Mouse (Mus musculus) neural tube, embryonic 11.5 days (tissue): ENCODE data around the gene Pth2. TPM values are rescaled to one million over a fixed set of nuclear protein-coding genes. Genes with fewer than 3 reads are reported as not detected.

Experiments
- ATAC-seq: fragments of 200-750 bp; cut with Nextera tagmentation; 2 replicates; pipeline ENCODE4 v1.8.0; 2017; ENCODE audit warnings: moderate number of reproducible peaks, mild to moderate bottlenecking, moderate TSS enrichment, moderate library complexity; ENCODE audit not compliant: insufficient read depth, low FRiP score, low TSS enrichment
- DNase-seq: peaks from one replicate; pipeline ENCODE4 v3.0.0-alpha.2; 2015; ENCODE audit warnings: low spot score
- H3K27ac ChIP-seq: fragments of 300-500 bp; sonication (generic); 2 replicates; pipeline ENCODE4 v1.5.1; 2014; ENCODE audit warnings: low read depth, mild to moderate bottlenecking, low read length
- H3K27me3 ChIP-seq: fragments of 300-500 bp; sonication (generic); 2 replicates; pipeline ENCODE4 v1.6.1; 2014; ENCODE audit warnings: mild to moderate bottlenecking, low read length, mixed read lengths; ENCODE audit not compliant: control insufficient read depth, insufficient read depth
- H3K36me3 ChIP-seq: fragments of 300-500 bp; sonication (generic); 2 replicates; pipeline ENCODE4 v1.6.1; 2014; ENCODE audit warnings: mild to moderate bottlenecking, low read length, moderate library complexity, mixed read lengths; ENCODE audit not compliant: control insufficient read depth, insufficient read depth
- H3K4me1 ChIP-seq: fragments of 300-500 bp; sonication (generic); 2 replicates; pipeline ENCODE4 v1.6.1; 2014; ENCODE audit warnings: low read length, mixed read lengths; ENCODE audit not compliant: control insufficient read depth, insufficient read depth
- H3K4me2 ChIP-seq: fragments of 300-500 bp; sonication (generic); 2 replicates; pipeline ENCODE4 v1.6.1; 2014; ENCODE audit warnings: low read depth, mild to moderate bottlenecking, moderate library complexity
- H3K4me3 ChIP-seq: fragments of 300-500 bp; sonication (generic); 2 replicates; pipeline ENCODE4 v1.5.1; 2014; ENCODE audit warnings: low read depth, low read length
- H3K9ac ChIP-seq: fragments of 300-500 bp; sonication (generic); 2 replicates; pipeline ENCODE4 v1.6.1; 2014; ENCODE audit warnings: mild to moderate bottlenecking, low read length
- H3K9me3 ChIP-seq: fragments of 300-500 bp; sonication (generic); 2 replicates; pipeline ENCODE4 v1.6.1; 2016; ENCODE audit warnings: low read length; ENCODE audit not compliant: control insufficient read depth
- WGBS: fragments of 180-500 bp; shearing (Covaris S2); extraction: QIAGEN DNeasy Blood & Tissue Kit; methylation state at CpG from one replicate; pipeline ENCODE4 v1.1.7; 2014; 5-methylcytosine and 5-hydroxymethylcytosine counted together
- polyA plus RNA-seq: library from polyadenylated mRNA; unstranded; fragments of >200 nt; fragmentation: Nextera tagmentation; extraction: Ambion mirVana; gene quantifications from 2 replicates; pipeline ENCODE4 v1.2.1, GENCODE M21; 2014

Pth2 gene
- polyA plus RNA-seq, 1 experiment from 2014 or later: not detected

DNA sequence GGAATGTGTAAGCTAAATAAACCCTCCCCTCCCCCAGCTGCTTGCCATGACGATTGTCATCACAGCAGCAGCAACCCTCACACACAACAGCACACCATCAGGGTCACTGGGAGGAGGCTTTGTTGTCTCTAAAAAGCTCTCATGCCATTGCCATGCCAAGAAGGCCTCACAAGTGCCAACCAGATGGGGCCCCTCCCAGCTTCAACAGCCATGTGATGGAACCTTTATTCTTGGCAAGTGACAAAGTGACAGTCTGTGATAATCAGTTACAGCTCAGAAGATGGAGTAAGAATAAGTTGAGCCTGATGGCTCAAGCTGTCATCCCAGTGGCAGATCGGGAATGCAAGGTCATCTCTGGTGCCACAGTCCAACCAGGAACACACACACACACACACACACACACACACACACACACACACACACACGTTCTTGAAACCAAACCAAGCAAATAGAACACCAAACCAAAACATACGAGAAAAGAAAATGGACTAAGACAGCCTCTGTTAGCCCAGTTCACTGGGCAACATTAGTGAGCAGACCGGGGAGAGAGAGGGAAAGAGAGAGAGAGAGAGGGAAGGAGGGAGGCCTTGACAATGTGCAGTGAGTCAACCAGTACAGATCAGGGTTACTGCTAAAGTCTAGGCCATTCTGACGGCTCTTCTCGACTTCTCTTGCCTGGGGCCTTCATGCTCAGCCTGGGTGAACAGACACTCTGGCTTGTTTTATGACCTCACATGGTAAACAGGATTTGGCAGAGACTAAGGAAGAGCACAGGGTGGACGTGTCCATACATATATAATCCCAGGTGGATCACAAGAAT is 40.7 kb upstream of the Pth2 start:
- no peaks in the 10 kb centered on the region for H3K27me3 ChIP-seq
- H3K36me3 ChIP-seq: peaks cover 4% of the 10 kb centered on the region; the same call in 1 of the 2 replicates
- H3K4me2 ChIP-seq: no peak overlapping the region
- no peak overlapping the region for H3K9ac ChIP-seq
- H3K4me3 ChIP-seq: no peak overlapping the region
- 77% methylated on average over 8 of the region's 8 CpGs for WGBS
- ATAC-seq (no peak), DNase-seq (no peak)
- H3K27ac ChIP-seq: no peak overlapping the region
- H3K9me3 ChIP-seq: no peaks in the 10 kb centered on the region
- H3K4me1 ChIP-seq: no peaks in the 10 kb centered on the region

DNA sequence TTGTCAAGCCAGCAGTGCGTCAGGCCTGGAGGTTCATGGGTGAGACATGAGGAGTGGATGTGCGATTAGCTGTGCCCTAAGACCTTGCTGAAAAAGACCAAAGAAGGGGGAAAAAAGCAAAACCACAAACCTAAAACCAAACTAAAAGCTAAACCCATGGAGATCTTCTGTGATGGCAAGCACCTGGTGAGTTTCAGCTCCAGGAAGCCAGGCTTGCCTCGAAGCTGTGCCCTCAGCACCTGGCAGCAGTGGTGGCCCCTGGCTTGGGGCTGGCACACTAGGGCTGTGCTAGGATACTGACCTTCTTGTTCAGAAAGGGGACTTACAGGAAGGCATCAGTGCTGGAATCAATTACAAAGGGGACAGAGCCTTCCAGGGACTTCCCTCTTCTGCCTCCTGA is 39.5 kb upstream of the Pth2 start:
- H3K4me3 ChIP-seq: no peak overlapping the region
- DNase-seq (no peak), ATAC-seq (no peak)
- H3K27ac ChIP-seq: no peak overlapping the region
- no peak overlapping the region for H3K4me2 ChIP-seq
- peaks cover 4% of the 10 kb centered on the region; the same call in 1 of the 2 replicates for H3K36me3 ChIP-seq
- H3K9ac ChIP-seq: no peak overlapping the region
- no peaks in the 10 kb centered on the region for H3K4me1 ChIP-seq
- WGBS: 92% methylated on average over 3 of the region's 3 CpGs
- H3K27me3 ChIP-seq: no peaks in the 10 kb centered on the region
- no peaks in the 10 kb centered on the region for H3K9me3 ChIP-seq

DNA sequence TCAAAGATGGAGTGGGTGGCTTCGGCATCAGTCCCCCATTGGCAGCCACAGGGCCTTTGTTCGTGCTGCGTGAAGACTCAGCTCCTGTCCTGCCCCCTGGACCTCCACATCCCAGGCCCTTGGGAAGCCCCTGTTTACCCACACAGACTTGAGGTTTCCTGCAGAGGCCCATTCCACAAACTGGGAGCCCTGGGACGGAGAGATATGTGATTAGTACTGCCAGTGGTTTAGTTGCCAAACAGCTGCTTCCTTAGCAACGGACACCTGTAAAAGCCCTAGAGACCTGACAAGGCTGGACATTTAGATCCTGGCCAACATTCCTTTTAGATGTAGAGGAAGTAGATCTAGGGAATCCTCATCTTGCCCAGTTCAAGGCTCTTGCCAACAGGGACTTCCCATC is 38.9 kb upstream of the Pth2 start:
- Histone ChIP-seq H3K9me3 (no peaks in the 10 kb centered on the region), H3K4me1 (no peaks in the 10 kb centered on the region), H3K27me3 (no peaks in the 10 kb centered on the region), H3K27ac (no peak overlapping the region), H3K4me2 (no peak overlapping the region), H3K9ac (no peak overlapping the region), H3K36me3 (peaks cover 4% of the 10 kb centered on the region; the same call in 1 of the 2 replicates), H3K4me3 (no peak overlapping the region)
- WGBS: 89% methylated on average over 5 of the region's 5 CpGs
- ATAC-seq (no peak), DNase-seq (no peak)

DNA sequence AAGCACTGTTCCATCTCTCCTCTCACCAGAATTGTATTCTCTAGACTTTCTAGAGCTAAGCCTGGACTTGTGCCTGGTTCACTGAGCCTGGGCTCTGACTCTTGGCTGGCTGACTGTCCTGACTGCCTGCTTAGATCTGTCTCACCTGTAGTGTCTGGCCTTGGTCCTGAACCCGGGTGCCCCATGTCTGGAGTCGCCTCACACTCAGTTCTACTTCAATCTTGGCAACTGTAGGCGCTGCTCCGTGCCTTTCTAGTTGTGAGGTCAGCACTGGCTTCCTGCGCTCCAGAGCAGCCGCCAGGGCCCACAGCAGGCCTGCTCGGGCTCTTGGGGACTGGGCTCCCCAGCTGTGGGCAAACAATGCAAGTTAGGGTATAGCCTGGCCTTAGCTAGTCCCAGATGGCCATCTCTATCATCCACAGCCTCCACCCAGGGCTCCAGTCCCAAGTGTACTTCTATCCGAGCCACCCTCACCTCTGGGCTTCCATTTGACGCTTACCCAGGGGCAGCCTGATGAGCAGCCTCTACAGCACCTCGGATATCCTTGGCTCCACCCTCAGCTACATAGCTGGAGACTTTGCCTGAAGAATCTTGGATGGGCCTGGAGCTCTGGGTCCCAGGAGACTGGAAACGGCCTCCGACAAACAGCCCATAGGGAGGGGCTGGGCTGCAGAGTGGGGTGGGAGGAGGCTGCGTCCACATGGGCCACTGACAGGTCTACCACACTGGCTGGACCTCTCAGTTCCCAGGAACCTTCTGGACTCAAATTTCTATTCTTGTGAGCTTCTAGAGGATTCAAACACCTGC is 36.2 kb upstream of the Pth2 start:
- Histone ChIP-seq H3K9ac (no peak overlapping the region), H3K27me3 (no peaks in the 10 kb centered on the region), H3K4me1 (no peaks in the 10 kb centered on the region), H3K27ac (no peak overlapping the region), H3K36me3 (peaks cover 6% of the 10 kb centered on the region; the same call in 1 of the 2 replicates), H3K9me3 (no peaks in the 10 kb centered on the region), H3K4me3 (no peak overlapping the region), H3K4me2 (no peak overlapping the region)
- WGBS: 92% methylated on average over 13 of the region's 13 CpGs
- DNase-seq: no peak
- ATAC-seq: no peak

DNA sequence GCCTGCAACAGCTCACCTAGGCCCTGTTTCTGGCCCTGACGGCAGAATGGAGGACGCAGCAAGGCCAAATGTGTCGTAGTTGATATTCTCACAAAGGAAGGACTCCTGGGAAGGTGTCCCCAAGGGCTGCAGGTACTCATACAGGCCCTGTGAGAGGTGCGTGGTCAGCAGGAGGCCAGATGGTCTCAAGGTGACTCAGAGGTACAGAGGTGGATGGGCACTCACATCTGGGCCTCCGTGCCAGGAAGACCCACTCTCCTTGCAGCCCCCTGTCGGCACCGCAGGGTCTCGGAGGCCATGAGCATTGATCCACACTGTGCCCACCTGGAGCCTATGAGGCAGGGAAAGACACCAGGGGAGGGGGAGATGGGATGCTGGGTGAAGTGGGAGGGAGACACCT is 35.3 kb upstream of the Pth2 start:
- H3K27me3 ChIP-seq: no peaks in the 10 kb centered on the region
- 94% methylated on average over 8 of the region's 8 CpGs for WGBS
- no peak overlapping the region for H3K4me2 ChIP-seq
- H3K4me1 ChIP-seq: no peaks in the 10 kb centered on the region
- no peak overlapping the region for H3K9ac ChIP-seq
- DNase-seq: no peak
- no peaks in the 10 kb centered on the region for H3K9me3 ChIP-seq
- no peak overlapping the region for H3K4me3 ChIP-seq
- H3K27ac ChIP-seq: no peak overlapping the region
- ATAC-seq: no peak
- peaks cover 6% of the 10 kb centered on the region; the same call in 1 of the 2 replicates for H3K36me3 ChIP-seq

DNA sequence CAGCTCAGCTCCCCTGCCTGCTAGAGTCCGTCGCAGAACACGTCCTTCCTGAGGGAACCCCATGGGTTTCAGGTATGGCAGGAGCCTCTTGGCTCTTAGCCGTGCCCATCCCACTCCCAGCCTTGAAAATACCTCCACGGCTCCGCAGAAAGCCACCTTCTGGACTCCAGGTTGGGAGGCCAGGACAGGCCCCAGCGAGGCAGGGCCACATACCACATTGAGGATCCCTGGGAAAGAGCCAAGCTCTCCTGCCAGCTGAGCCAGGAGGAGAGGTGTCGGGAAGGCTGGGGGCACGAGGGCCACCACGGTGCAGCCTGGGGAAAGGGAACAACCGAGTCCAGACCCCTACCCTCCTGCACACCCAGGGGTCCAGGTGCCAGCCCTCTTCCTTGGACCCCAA is 33.5 kb upstream of the Pth2 start:
- Histone ChIP-seq H3K27ac (no peak overlapping the region), H3K27me3 (no peaks in the 10 kb centered on the region)
- 96% methylated on average over 11 of the region's 11 CpGs for WGBS

DNA sequence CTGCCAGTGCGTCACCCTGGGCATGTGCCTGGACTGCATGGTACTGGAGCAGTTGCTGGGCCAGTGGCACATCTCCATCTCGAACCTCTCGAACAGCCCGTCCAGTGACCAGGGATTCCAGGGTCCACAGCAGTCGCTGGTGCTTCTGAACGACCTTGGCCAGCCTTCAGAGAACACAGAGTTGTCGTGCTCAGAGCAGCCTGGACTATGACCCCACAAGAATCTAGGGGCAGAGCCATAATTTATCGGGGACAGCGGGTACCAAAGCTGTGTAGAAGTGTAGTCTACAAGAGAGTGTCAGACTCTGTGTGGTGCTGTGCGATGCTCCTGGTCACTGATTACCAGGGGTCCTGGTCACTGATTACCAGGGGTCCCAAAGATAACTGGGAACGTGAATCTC is 32.9 kb upstream of the Pth2 start:
- DNase-seq (no peak), ATAC-seq (no peak)
- Histone ChIP-seq H3K4me1 (no peaks in the 10 kb centered on the region), H3K36me3 (peaks cover 3% of the 10 kb centered on the region; the same call in 1 of the 2 replicates), H3K4me3 (no peak overlapping the region), H3K27ac (no peak overlapping the region), H3K4me2 (no peak overlapping the region), H3K9me3 (no peaks in the 10 kb centered on the region), H3K9ac (no peak overlapping the region), H3K27me3 (no peaks in the 10 kb centered on the region)
- WGBS: 85% methylated on average over 11 of the region's 11 CpGs

More for the DNA sequence above, 33.5 kb upstream of the Pth2 start:
- ATAC-seq (no peak), DNase-seq (no peak)
- Histone ChIP-seq H3K9ac (no peak overlapping the region), H3K4me2 (no peak overlapping the region), H3K9me3 (no peaks in the 10 kb centered on the region), H3K4me3 (no peak overlapping the region), H3K36me3 (peaks cover 6% of the 10 kb centered on the region; the same call in 1 of the 2 replicates), H3K4me1 (no peaks in the 10 kb centered on the region)

DNA sequence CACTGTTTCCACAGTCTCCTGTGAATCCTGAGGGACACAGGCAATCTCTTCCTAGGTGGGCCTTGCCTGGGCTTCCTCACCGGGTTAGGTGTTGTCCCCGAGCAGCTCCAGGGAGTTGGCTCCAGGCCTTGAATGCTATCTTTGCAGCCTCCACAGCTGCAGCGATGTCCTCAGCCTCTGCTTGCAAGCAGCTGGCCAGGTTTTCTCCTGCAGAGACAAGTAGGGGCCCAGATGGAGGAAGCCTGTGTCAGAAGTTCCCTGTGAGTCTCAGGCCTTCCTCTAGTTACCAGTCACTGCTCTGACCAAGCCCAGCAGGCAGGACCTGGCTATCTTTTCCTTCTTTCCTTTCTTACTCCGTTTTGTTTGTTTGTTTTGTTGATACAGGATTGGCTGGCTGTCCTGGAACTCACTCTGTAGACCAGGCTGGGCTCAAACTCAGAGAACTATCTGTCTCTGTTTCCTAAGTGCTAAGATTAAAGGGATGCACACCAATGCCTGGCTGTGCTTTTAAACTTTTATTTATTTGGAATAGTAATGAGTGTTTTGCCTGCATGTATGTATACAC is 32.2 kb upstream of the Pth2 start:
- H3K27me3 ChIP-seq: no peaks in the 10 kb centered on the region
- H3K9ac ChIP-seq: no peak overlapping the region; the same call in 1 of the 2 replicates
- no peak for DNase-seq
- H3K4me3 ChIP-seq: no peak overlapping the region
- peaks cover 4% of the 10 kb centered on the region for H3K4me1 ChIP-seq
- no peaks in the 10 kb centered on the region for H3K9me3 ChIP-seq
- H3K36me3 ChIP-seq: peaks cover 2% of the 10 kb centered on the region; the same call in 1 of the 2 replicates
- no peak overlapping the region for H3K4me2 ChIP-seq
- WGBS: 73% methylated on average over 4 of the region's 4 CpGs
- ATAC-seq: no peak
- H3K27ac ChIP-seq: no peak overlapping the region
